Mouse (Mus musculus) kidney, adult 11 months (tissue): ENCODE measurements around the gene Kansl1l.

ENCODE experiments used
- DNase-seq: peaks from one replicate; pipeline ENCODE4 v3.0.0; 2022

Kansl1l gene

GRCm38 (mm10) chr1:66695296-66695695 lies 122.1 kb downstream of the Kansl1l start:
- no peak for DNase-seq

- no peak for DNase-seq
Observed at GRCm38 (mm10) chr1:66694266-66694665, 123.1 kb downstream of the Kansl1l start.

- DNase-seq = no peak
Observed at GRCm38 (mm10) chr1:66692780-66693392, 124.5 kb downstream of the Kansl1l start.

- DNase-seq = no peak
Observed at GRCm38 (mm10) chr1:66692308-66692707, 125.1 kb downstream of the Kansl1l start.

- DNase-seq = no peak
Observed at GRCm38 (mm10) chr1:66691772-66692171, 125.6 kb downstream of the Kansl1l start.

- DNase-seq = no peak
Observed at GRCm38 (mm10) chr1:66682974-66683373, 134.4 kb downstream of the Kansl1l start.

GRCm38 (mm10) chr1:66678662-66679061 lies 138.7 kb downstream of the Kansl1l start:
- DNase-seq = no peak

GRCm38 (mm10) chr1:66677928-66678327 lies 139.4 kb downstream of the Kansl1l start:
- no peak for DNase-seq

GRCm38 (mm10) chr1:66672812-66673211 lies 144.6 kb downstream of the Kansl1l start:
- DNase-seq = no peak

GRCm38 (mm10) chr1:66671475-66671874 lies 145.9 kb downstream of the Kansl1l start:
- no peak for DNase-seq
